Mouse (Mus musculus): ENCODE measurements around the gene Cbx2. TPM values are rescaled to one million over a fixed set of nuclear protein-coding genes. Genes with fewer than 3 reads are reported as not detected.

The Cbx2 gene
- polyA plus RNA-seq, 1 experiment, result not detected

- no peak for TF ChIP-seq GATA1 (IDR thresholded peaks at IDR 0.05; ENCODE audit: low read length)
Measured at GRCm38 (mm10) chr11:119001493-119002128, 21.2 kb upstream of the Cbx2 start.

GRCm38 (mm10) chr11:119005547-119006275 lies 17.1 kb upstream of the Cbx2 start:
- no peak for TF ChIP-seq GATA1 (IDR thresholded peaks at IDR 0.05; ENCODE audit: low read length)

GRCm38 (mm10) chr11:119006462-119006861 lies 16.3 kb upstream of the Cbx2 start:
- no peak for TF ChIP-seq GATA1 (IDR thresholded peaks at IDR 0.05; ENCODE audit: low read length)

GRCm38 (mm10) chr11:119007461-119008456 lies 15.0 kb upstream of the Cbx2 start:
- no peak for TF ChIP-seq GATA1 (IDR thresholded peaks at IDR 0.05; ENCODE audit: low read length)

GRCm38 (mm10) chr11:119014455-119014854 lies 8.3 kb upstream of the Cbx2 start:
- no peak for TF ChIP-seq GATA1 (IDR thresholded peaks at IDR 0.05; ENCODE audit: low read length)

- no peak for TF ChIP-seq GATA1 (IDR thresholded peaks at IDR 0.05; ENCODE audit: low read length)
Measured at GRCm38 (mm10) chr11:119017506-119017905, 5.3 kb upstream of the Cbx2 start.

GRCm38 (mm10) chr11:119021180-119021579 lies 1.6 kb upstream of the Cbx2 start:
- TF ChIP-seq GATA1 (IDR thresholded peaks at IDR 0.05; ENCODE audit: low read length), result no peak

GRCm38 (mm10) chr11:119022068-119022894 lies 481 bp upstream of the Cbx2 start:
- no peak for TF ChIP-seq GATA1 (IDR thresholded peaks at IDR 0.05; ENCODE audit: low read length)

GRCm38 (mm10) chr11:119023616-119023980 lies 836 bp downstream of the Cbx2 start:
- TF ChIP-seq GATA1 (IDR thresholded peaks at IDR 0.05; ENCODE audit: low read length), result no peak

- no peak for TF ChIP-seq GATA1 (IDR thresholded peaks at IDR 0.05; ENCODE audit: low read length)
Measured at GRCm38 (mm10) chr11:119024260-119024659, 1.5 kb downstream of the Cbx2 start.

- no peak for TF ChIP-seq GATA1 (IDR thresholded peaks at IDR 0.05; ENCODE audit: low read length)
Measured at GRCm38 (mm10) chr11:119026203-119026602, 3.4 kb downstream of the Cbx2 start.

- TF ChIP-seq GATA1 (IDR thresholded peaks at IDR 0.05; ENCODE audit: low read length), result no peak
Measured at GRCm38 (mm10) chr11:119033874-119034558, 11.3 kb downstream of the Cbx2 start.

- no peak for TF ChIP-seq GATA1 (IDR thresholded peaks at IDR 0.05; ENCODE audit: low read length)
Measured at GRCm38 (mm10) chr11:119034635-119035034, 11.9 kb downstream of the Cbx2 start.

GRCm38 (mm10) chr11:119035094-119035685 lies 12.4 kb downstream of the Cbx2 start:
- no peak for TF ChIP-seq GATA1 (IDR thresholded peaks at IDR 0.05; ENCODE audit: low read length)
